16 mouse cellular contexts compared by ENCODE assay signal in the genomic region with DNA sequence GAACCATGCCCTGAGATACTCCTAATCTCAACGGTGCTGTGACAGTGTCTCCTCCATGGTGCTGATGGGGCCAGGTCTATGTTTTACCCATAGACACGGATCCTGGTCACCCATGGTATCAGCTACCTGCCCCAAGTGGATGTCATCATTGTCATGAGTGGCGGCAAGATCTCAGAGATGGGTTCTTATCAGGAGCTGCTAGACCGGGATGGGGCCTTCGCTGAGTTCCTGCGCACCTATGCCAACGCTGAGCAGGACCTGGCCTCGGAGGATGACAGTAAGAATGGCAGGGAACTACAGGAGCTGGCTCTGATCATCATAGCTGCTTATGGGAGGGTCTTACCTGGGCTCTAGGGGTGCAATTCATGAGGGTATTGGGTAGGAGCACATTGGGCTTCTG.
"Had no signal": no experiment of that assay in that cellular context is flagged by ENCODE, and none has a peak within 500 bp of the region (broad histone marks: within the 10 kb centered on the region; RNA-seq: fewer than 3 reads in every experiment).

No protein-coding gene starts in this region.

- H3K36me3 ChIP-seq: stomach, embryonic 15.5 days had no signal

- DNase-seq: retina, postnatal 1 day; right cerebral cortex, adult 18-20 months; right cerebral cortex, postnatal 14 days; right cerebral cortex, postnatal 25 days; right cerebral cortex, postnatal 4 days; spleen, adult 18-20 months; thymus, adult 18-20 months; thymus, adult 2 months; thymus, postnatal 14 days; thymus, postnatal 25 days; thymus, postnatal 36 days; thymus, postnatal 4 days had no signal

- H3K9me3 ChIP-seq: neural tube, embryonic 13.5 days; neural tube, embryonic 15.5 days; stomach, embryonic 15.5 days had no signal

- H3K4me1 ChIP-seq: neural tube, embryonic 13.5 days; neural tube, embryonic 15.5 days; stomach, embryonic 15.5 days had no signal

- H3K27ac ChIP-seq: neural tube, embryonic 13.5 days; neural tube, embryonic 15.5 days; stomach, embryonic 15.5 days; stomach, postnatal 0 days had no signal

- H3K4me2 ChIP-seq: neural tube, embryonic 13.5 days; neural tube, embryonic 15.5 days; stomach, embryonic 15.5 days had no signal

- H3K4me3 ChIP-seq: neural tube, embryonic 13.5 days; neural tube, embryonic 15.5 days; stomach, embryonic 15.5 days had no signal

- H3K27me3 ChIP-seq: neural tube, embryonic 13.5 days; neural tube, embryonic 15.5 days; stomach, embryonic 15.5 days had no signal

- H3K9ac ChIP-seq: neural tube, embryonic 13.5 days; neural tube, embryonic 15.5 days; stomach, embryonic 15.5 days had no signal
